Mouse (Mus musculus) myocyte (in vitro differentiated cells): ENCODE measurements around the gene Mdfic. TPM values are rescaled to one million over a fixed set of nuclear protein-coding genes. Genes with fewer than 3 reads are reported as not detected.
A peak's percentile ranks its signal among the peaks of the same experiment; 100 is the strongest.

ENCODE experiments used
- H3K27me3 ChIP-seq: one replicate; pipeline ENCODE4 v1.6.1; 2011; ENCODE audit not compliant: control insufficient read depth, insufficient read depth, insufficient read length
- H3K36me3 ChIP-seq: one replicate; pipeline ENCODE4 v1.6.1; 2011; ENCODE audit not compliant: control insufficient read depth, insufficient read depth
- H3K4me2 ChIP-seq: one replicate; pipeline ENCODE4 v1.6.1; 2011; ENCODE audit warnings: low read depth, control low read depth
- H3K4me3 ChIP-seq: one replicate; pipeline ENCODE4 v1.5.1; 2011; ENCODE audit warnings: mild to moderate bottlenecking, control low read depth, moderate library complexity
- H3K79me2 ChIP-seq: one replicate; pipeline ENCODE4 v1.6.1; 2011; ENCODE audit not compliant: control insufficient read depth, insufficient read depth
- H3ac ChIP-seq: one replicate; pipeline ENCODE4 v1.6.1; 2011; ENCODE audit not compliant: control insufficient read depth, insufficient read length
- CEBPB ChIP-seq: IDR thresholded peaks from 2 replicates; pipeline ENCODE4 v1.6.1; 2011; ENCODE audit warnings: mild to moderate bottlenecking, moderate library complexity; ENCODE audit not compliant: poor library complexity, insufficient read depth, severe bottlenecking
- E2F4 ChIP-seq: IDR thresholded peaks from one replicate; pipeline ENCODE4 v1.6.1; 2011; ENCODE audit warnings: mild to moderate bottlenecking, control low read depth, moderate library complexity; ENCODE audit not compliant: insufficient read depth
- MAX ChIP-seq: IDR thresholded peaks from one replicate; pipeline ENCODE4 v1.6.1; 2011; ENCODE audit warnings: low read depth, mild to moderate bottlenecking, control low read depth
- MYOD1 ChIP-seq, 3 experiments: IDR thresholded peaks; one replicate each; pipeline ENCODE4 v1.6.1; 2011; ENCODE audit warnings: control low read depth in 2 of 3, low read depth in 2 of 3, mild to moderate bottlenecking in 2 of 3, moderate library complexity in 1 of 3; ENCODE audit not compliant: insufficient read length in 2 of 3, control insufficient read depth in 1 of 3
- MYOG ChIP-seq, 3 experiments: IDR thresholded peaks; one replicate each; pipeline ENCODE4 v1.6.1; 2011; ENCODE audit warnings: control low read depth in 2 of 3, low read depth in 2 of 3, mild to moderate bottlenecking in 2 of 3; ENCODE audit not compliant: insufficient read length in 2 of 3, control insufficient read depth in 1 of 3, insufficient read depth in 1 of 3
- POLR2A ChIP-seq: IDR thresholded peaks from one replicate; pipeline ENCODE4 v1.6.1; 2011; ENCODE audit warnings: low read depth, mild to moderate bottlenecking, control low read depth, moderate library complexity; ENCODE audit not compliant: insufficient read length
- POLR2AphosphoS2 ChIP-seq: IDR thresholded peaks from one replicate; pipeline ENCODE4 v1.6.1; 2011; ENCODE audit warnings: low read depth, control low read depth; ENCODE audit not compliant: insufficient read length
- REST ChIP-seq: IDR thresholded peaks from one replicate; pipeline ENCODE4 v1.6.1; 2011; ENCODE audit warnings: mild to moderate bottlenecking, control low read depth, moderate library complexity; ENCODE audit not compliant: insufficient read depth, insufficient read length
- SRF ChIP-seq: IDR thresholded peaks from one replicate; pipeline ENCODE4 v1.6.1; 2011; ENCODE audit warnings: low read depth; ENCODE audit not compliant: control insufficient read depth, insufficient read length
- TCF12 ChIP-seq: IDR thresholded peaks from one replicate; pipeline ENCODE4 v1.6.1; 2011; ENCODE audit warnings: mild to moderate bottlenecking, control low read depth; ENCODE audit not compliant: poor library complexity, insufficient read depth, severe bottlenecking
- TCF3 ChIP-seq: IDR thresholded peaks from one replicate; pipeline ENCODE4 v1.6.1; 2011; ENCODE audit warnings: low read depth, control low read depth; ENCODE audit not compliant: insufficient read length
- USF1 ChIP-seq: IDR thresholded peaks from one replicate; pipeline ENCODE4 v1.6.1; 2011; ENCODE audit warnings: low read depth, mild to moderate bottlenecking, control low read depth, moderate library complexity
- polyA plus RNA-seq: library from polyadenylated mRNA; unstranded; fragments of >200 nt; fragmentation: generic; extraction: Trizol; gene quantifications from one replicate; pipeline ENCODE4 v1.2.1, GENCODE M21; 2012; ENCODE audit warnings: missing spikeins

Gene Mdfic
- polyA plus RNA-seq, 1 experiment: 26.9 TPM

DNA sequence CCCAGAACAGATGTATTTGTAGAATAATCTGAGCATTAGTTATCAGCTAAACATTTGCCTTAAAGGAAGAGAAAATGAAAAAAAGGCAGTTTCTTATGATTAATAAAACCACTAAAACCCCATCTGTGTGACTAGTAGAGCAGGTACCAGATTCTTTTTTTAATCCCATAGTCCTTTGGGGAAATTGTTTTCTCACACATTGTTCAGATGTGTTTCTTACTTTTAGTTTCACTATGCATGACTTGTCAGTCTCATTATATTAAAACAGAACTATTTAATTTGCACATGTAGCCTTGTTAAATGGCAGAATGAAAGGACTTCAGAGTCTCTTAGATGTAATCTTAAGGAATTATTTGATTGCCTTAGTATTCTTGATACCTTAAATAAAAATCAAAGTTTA lies 32.7 kb downstream of the Mdfic start:
- no peak overlapping the region for H3ac ChIP-seq
- no peak for TF ChIP-seq USF1
- TF ChIP-seq TCF12: no peak
- no peak for TF ChIP-seq CEBPB
- TF ChIP-seq MYOD1 (IDR thresholded peaks at IDR 0.05; ENCODE audit: control insufficient read depth in 1 of 3, insufficient read length in 2 of 3, low read depth in 2 of 3): no peak
- no peak for TF ChIP-seq TCF3
- TF ChIP-seq REST: no peak
- TF ChIP-seq POLR2A: no peak
- TF ChIP-seq MYOG (IDR thresholded peaks at IDR 0.05; ENCODE audit: control insufficient read depth in 1 of 3, insufficient read depth in 1 of 3, insufficient read length in 2 of 3, low read depth in 2 of 3): no peak
- no peak for TF ChIP-seq MAX
- no peak for TF ChIP-seq E2F4
- TF ChIP-seq POLR2AphosphoS2: no peak
- TF ChIP-seq SRF: no peak
- no peaks in the 10 kb centered on the region for H3K27me3 ChIP-seq
- no peak overlapping the region for H3K4me3 ChIP-seq
- no peak overlapping the region for H3K4me2 ChIP-seq
- H3K36me3 ChIP-seq: peaks cover 17% of the 10 kb centered on the region
- peaks cover 75% of the 10 kb centered on the region for H3K79me2 ChIP-seq

DNA sequence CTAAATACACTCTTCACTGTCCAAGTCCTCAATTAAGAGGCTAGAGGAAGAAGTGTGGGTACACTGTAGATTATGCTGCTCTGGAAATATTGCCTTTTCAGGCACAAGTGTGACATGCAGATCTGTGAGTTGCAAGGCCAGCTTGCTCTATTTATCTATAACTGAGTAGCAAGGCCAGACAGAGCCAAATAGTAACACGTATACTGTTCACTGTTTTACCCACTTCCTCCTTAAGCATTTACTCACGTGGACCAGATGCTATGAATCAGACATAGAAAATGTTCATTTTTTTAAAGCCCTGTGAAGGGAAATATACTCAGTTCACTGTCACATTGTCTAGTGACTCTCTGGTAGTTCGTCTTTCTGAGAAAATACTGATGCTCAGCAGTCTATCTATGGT lies 37.9 kb downstream of the Mdfic start:
- H3K79me2 ChIP-seq: peaks cover 77% of the 10 kb centered on the region
- no peak for TF ChIP-seq SRF
- TF ChIP-seq MAX: no peak
- TF ChIP-seq USF1: peak; percentile 26
- peaks cover 9% of the 10 kb centered on the region for H3K36me3 ChIP-seq

DNA sequence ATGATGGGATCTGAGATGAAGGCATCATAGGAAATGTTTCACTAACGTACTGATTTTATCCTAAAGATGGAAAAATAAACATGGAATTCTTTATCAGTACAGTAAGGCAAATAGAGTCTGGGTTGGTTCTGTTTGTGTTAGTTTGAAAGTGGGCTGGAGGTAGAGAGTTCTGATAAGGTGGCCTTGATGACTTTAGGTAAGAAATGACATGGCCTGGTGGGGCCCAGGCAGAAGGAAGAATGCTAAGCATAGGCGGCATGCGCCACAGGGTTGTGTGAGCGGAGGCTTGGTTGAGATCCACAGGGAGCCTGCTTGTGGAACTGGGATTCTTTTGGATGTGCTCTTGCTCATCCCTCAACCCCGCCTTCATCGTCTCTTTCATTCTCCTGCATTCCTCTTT lies 40.3 kb downstream of the Mdfic start:
- H3K79me2 ChIP-seq: peaks cover 77% of the 10 kb centered on the region
- H3K27me3 ChIP-seq: no peaks in the 10 kb centered on the region
- TF ChIP-seq MYOD1 (IDR thresholded peaks at IDR 0.05; ENCODE audit: control insufficient read depth in 1 of 3, insufficient read length in 2 of 3, low read depth in 2 of 3): no peak
- no peak for TF ChIP-seq POLR2A
- TF ChIP-seq TCF3: no peak
- no peak for TF ChIP-seq USF1
- no peak for TF ChIP-seq MYOG (IDR thresholded peaks at IDR 0.05; ENCODE audit: control insufficient read depth in 1 of 3, insufficient read depth in 1 of 3, insufficient read length in 2 of 3, low read depth in 2 of 3)
- no peak for TF ChIP-seq POLR2AphosphoS2
- TF ChIP-seq REST: no peak
- TF ChIP-seq CEBPB: no peak
- no peak for TF ChIP-seq SRF
- TF ChIP-seq MAX: no peak
- TF ChIP-seq TCF12: no peak
- no peak for TF ChIP-seq E2F4
- no peak overlapping the region for H3ac ChIP-seq
- peaks cover 13% of the 10 kb centered on the region for H3K36me3 ChIP-seq
- H3K4me3 ChIP-seq: no peak overlapping the region
- no peak overlapping the region for H3K4me2 ChIP-seq

More for the DNA sequence above, 37.9 kb downstream of the Mdfic start:
- Histone ChIP-seq H3K4me2 (no peak overlapping the region), H3K27me3 (no peaks in the 10 kb centered on the region), H3ac (no peak overlapping the region), H3K4me3 (no peak overlapping the region)

DNA sequence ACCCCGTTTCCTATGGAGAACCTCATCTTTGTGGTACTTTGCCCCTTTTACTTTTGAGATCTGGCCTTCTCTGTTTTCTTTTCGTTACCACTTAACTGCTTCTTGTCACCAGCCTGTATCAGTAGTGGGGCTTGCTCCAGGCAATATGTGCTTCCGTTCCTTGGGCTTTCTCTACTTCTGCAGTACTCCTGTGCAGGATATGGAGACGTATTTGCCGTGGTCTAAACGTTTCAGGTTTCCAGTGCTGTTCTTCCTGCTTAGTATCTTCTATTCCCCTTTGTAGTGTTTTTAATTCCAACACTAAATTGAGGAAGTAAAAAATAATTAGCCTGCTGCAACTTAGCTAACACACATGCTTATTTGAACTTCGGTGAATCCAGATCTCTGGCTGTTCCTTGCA lies 43.6 kb downstream of the Mdfic start:
- peaks cover 84% of the 10 kb centered on the region for H3K79me2 ChIP-seq
- H3ac ChIP-seq: no peak overlapping the region
- H3K4me3 ChIP-seq: no peak overlapping the region
- no peak overlapping the region for H3K4me2 ChIP-seq
- H3K27me3 ChIP-seq: no peaks in the 10 kb centered on the region
- H3K36me3 ChIP-seq: peaks cover 22% of the 10 kb centered on the region
- TF ChIP-seq E2F4 (no peak), SRF (no peak), POLR2AphosphoS2 (no peak), MYOG (IDR thresholded peaks at IDR 0.05; ENCODE audit: control insufficient read depth in 1 of 3, insufficient read depth in 1 of 3, insufficient read length in 2 of 3, low read depth in 2 of 3) (no peak), REST (no peak), POLR2A (no peak), MYOD1 (IDR thresholded peaks at IDR 0.05; ENCODE audit: control insufficient read depth in 1 of 3, insufficient read length in 2 of 3, low read depth in 2 of 3) (no peak)

DNA sequence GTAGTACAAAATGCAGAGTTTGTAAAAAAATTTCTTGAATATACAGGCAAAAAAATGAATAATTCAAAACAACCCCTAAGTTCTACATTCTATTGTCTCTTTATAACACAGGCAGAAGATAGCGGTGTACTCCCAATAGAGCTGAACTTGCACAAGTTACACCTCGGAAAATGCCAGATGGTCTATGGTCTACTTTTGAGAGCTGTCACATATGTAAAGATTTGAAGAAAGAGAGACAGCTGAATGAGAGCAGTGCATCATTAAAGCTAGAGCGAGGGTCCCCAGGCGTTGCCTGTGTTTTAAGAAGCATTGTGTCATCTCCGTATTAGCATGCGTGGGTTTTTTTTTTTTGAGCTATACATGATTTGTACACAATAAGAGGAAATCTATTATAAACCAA lies 47.0 kb downstream of the Mdfic start:
- Histone ChIP-seq H3K27me3 (no peaks in the 10 kb centered on the region), H3K4me3 (no peak overlapping the region), H3K79me2 (peaks cover 57% of the 10 kb centered on the region), H3ac (no peak overlapping the region), H3K36me3 (peaks cover 27% of the 10 kb centered on the region), H3K4me2 (no peak overlapping the region)
- TF ChIP-seq REST: no peak
- no peak for TF ChIP-seq MAX
- TF ChIP-seq TCF3: no peak
- TF ChIP-seq TCF12: no peak
- no peak for TF ChIP-seq USF1
- TF ChIP-seq MYOG (IDR thresholded peaks at IDR 0.05; ENCODE audit: control insufficient read depth in 1 of 3, insufficient read depth in 1 of 3, insufficient read length in 2 of 3, low read depth in 2 of 3): no peak
- no peak for TF ChIP-seq MYOD1 (IDR thresholded peaks at IDR 0.05; ENCODE audit: control insufficient read depth in 1 of 3, insufficient read length in 2 of 3, low read depth in 2 of 3)
- no peak for TF ChIP-seq CEBPB
- no peak for TF ChIP-seq SRF
- no peak for TF ChIP-seq E2F4
- no peak for TF ChIP-seq POLR2AphosphoS2
- no peak for TF ChIP-seq POLR2A
